Mouse (Mus musculus): ENCODE results near the gene Trappc3l. TPM values are rescaled to one million over a fixed set of nuclear protein-coding genes. Genes with fewer than 3 reads are reported as not detected.

Trappc3l gene
- polyA plus RNA-seq, 1 experiment: not detected

GRCm38 (mm10) chr10:34139768-34140167 lies 102.4 kb downstream of the Trappc3l start:
- Histone ChIP-seq H3K36me3 (ENCODE audit: control insufficient read depth, insufficient read depth, low read length, poor library complexity, severe bottlenecking) (no peaks in the 10 kb centered on the region), H3K9me3 (replicated peaks; ENCODE audit: control insufficient read depth, insufficient read depth, low read length, poor library complexity, severe bottlenecking) (no peaks in the 10 kb centered on the region), H3K9ac (ENCODE audit: low read depth, poor library complexity, severe bottlenecking) (no peak overlapping the region), H3K27ac (ENCODE audit: insufficient read depth, low read length) (no peak overlapping the region), H3K4me3 (ENCODE audit: low read depth, low read length) (no peak overlapping the region), H3K27me3 (ENCODE audit: control insufficient read depth, insufficient read depth, low read length, poor library complexity, severe bottlenecking) (no peaks in the 10 kb centered on the region), H3K4me1 (ENCODE audit: control insufficient read depth, insufficient read depth, low read length) (no peaks in the 10 kb centered on the region)
- no peak for TF ChIP-seq EP300 (IDR thresholded peaks at IDR 0.05; ENCODE audit: insufficient read depth, low read depth, low read length)
- TF ChIP-seq POLR2A (IDR thresholded peaks at IDR 0.05; ENCODE audit: insufficient read depth, low read length): no peak
- no peak for TF ChIP-seq CTCF (IDR thresholded peaks at IDR 0.05; ENCODE audit: low read depth, low read length)

- Histone ChIP-seq H3K9ac (ENCODE audit: low read depth, poor library complexity, severe bottlenecking) (no peak overlapping the region), H3K4me3 (ENCODE audit: low read depth, low read length) (no peak overlapping the region), H3K27me3 (ENCODE audit: control insufficient read depth, insufficient read depth, low read length, poor library complexity, severe bottlenecking) (no peaks in the 10 kb centered on the region), H3K27ac (ENCODE audit: insufficient read depth, low read length) (no peak overlapping the region), H3K4me1 (ENCODE audit: control insufficient read depth, insufficient read depth, low read length) (no peaks in the 10 kb centered on the region), H3K36me3 (ENCODE audit: control insufficient read depth, insufficient read depth, low read length, poor library complexity, severe bottlenecking) (no peaks in the 10 kb centered on the region), H3K9me3 (replicated peaks; ENCODE audit: control insufficient read depth, insufficient read depth, low read length, poor library complexity, severe bottlenecking) (no peaks in the 10 kb centered on the region)
- TF ChIP-seq CTCF (IDR thresholded peaks at IDR 0.05; ENCODE audit: low read depth, low read length) (no peak), POLR2A (IDR thresholded peaks at IDR 0.05; ENCODE audit: insufficient read depth, low read length) (no peak), EP300 (IDR thresholded peaks at IDR 0.05; ENCODE audit: insufficient read depth, low read depth, low read length) (no peak)
These were observed 104.3 kb downstream of the Trappc3l start for GRCm38 (mm10) chr10:34141693-34142092.

- Histone ChIP-seq H3K27ac (ENCODE audit: insufficient read depth, low read length) (no peak overlapping the region), H3K36me3 (ENCODE audit: control insufficient read depth, insufficient read depth, low read length, poor library complexity, severe bottlenecking) (peaks cover 18% of the 10 kb centered on the region), H3K4me1 (ENCODE audit: control insufficient read depth, insufficient read depth, low read length) (no peaks in the 10 kb centered on the region), H3K9me3 (replicated peaks; ENCODE audit: control insufficient read depth, insufficient read depth, low read length, poor library complexity, severe bottlenecking) (no peaks in the 10 kb centered on the region), H3K4me3 (ENCODE audit: low read depth, low read length) (no peak overlapping the region), H3K27me3 (ENCODE audit: control insufficient read depth, insufficient read depth, low read length, poor library complexity, severe bottlenecking) (no peaks in the 10 kb centered on the region), H3K9ac (ENCODE audit: low read depth, poor library complexity, severe bottlenecking) (no peak overlapping the region)
- TF ChIP-seq CTCF (IDR thresholded peaks at IDR 0.05; ENCODE audit: low read depth, low read length): no peak
- TF ChIP-seq POLR2A (IDR thresholded peaks at IDR 0.05; ENCODE audit: insufficient read depth, low read length): no peak
- no peak for TF ChIP-seq EP300 (IDR thresholded peaks at IDR 0.05; ENCODE audit: insufficient read depth, low read depth, low read length)
These were observed 112.4 kb downstream of the Trappc3l start for GRCm38 (mm10) chr10:34149772-34150171.

- Histone ChIP-seq H3K36me3 (ENCODE audit: control insufficient read depth, insufficient read depth, low read length, poor library complexity, severe bottlenecking) (peaks cover 18% of the 10 kb centered on the region), H3K9ac (ENCODE audit: low read depth, poor library complexity, severe bottlenecking) (no peak overlapping the region), H3K4me3 (ENCODE audit: low read depth, low read length) (no peak overlapping the region), H3K27me3 (ENCODE audit: control insufficient read depth, insufficient read depth, low read length, poor library complexity, severe bottlenecking) (no peaks in the 10 kb centered on the region), H3K9me3 (replicated peaks; ENCODE audit: control insufficient read depth, insufficient read depth, low read length, poor library complexity, severe bottlenecking) (no peaks in the 10 kb centered on the region), H3K27ac (ENCODE audit: insufficient read depth, low read length) (no peak overlapping the region), H3K4me1 (ENCODE audit: control insufficient read depth, insufficient read depth, low read length) (no peaks in the 10 kb centered on the region)
- TF ChIP-seq POLR2A (IDR thresholded peaks at IDR 0.05; ENCODE audit: insufficient read depth, low read length): no peak
- TF ChIP-seq CTCF (IDR thresholded peaks at IDR 0.05; ENCODE audit: low read depth, low read length): no peak
These were observed 113.1 kb downstream of the Trappc3l start for GRCm38 (mm10) chr10:34150454-34150853.

GRCm38 (mm10) chr10:34151827-34152226 lies 114.4 kb downstream of the Trappc3l start:
- TF ChIP-seq POLR2A (IDR thresholded peaks at IDR 0.05; ENCODE audit: insufficient read depth, low read length) (no peak), CTCF (IDR thresholded peaks at IDR 0.05; ENCODE audit: low read depth, low read length) (no peak), EP300 (IDR thresholded peaks at IDR 0.05; ENCODE audit: insufficient read depth, low read depth, low read length) (no peak)
- Histone ChIP-seq H3K4me1 (ENCODE audit: control insufficient read depth, insufficient read depth, low read length) (no peaks in the 10 kb centered on the region), H3K36me3 (ENCODE audit: control insufficient read depth, insufficient read depth, low read length, poor library complexity, severe bottlenecking) (peaks cover 21% of the 10 kb centered on the region), H3K9ac (ENCODE audit: low read depth, poor library complexity, severe bottlenecking) (no peak overlapping the region), H3K27me3 (ENCODE audit: control insufficient read depth, insufficient read depth, low read length, poor library complexity, severe bottlenecking) (no peaks in the 10 kb centered on the region), H3K4me3 (ENCODE audit: low read depth, low read length) (no peak overlapping the region), H3K27ac (ENCODE audit: insufficient read depth, low read length) (no peak overlapping the region), H3K9me3 (replicated peaks; ENCODE audit: control insufficient read depth, insufficient read depth, low read length, poor library complexity, severe bottlenecking) (no peaks in the 10 kb centered on the region)

- Histone ChIP-seq H3K27me3 (ENCODE audit: control insufficient read depth, insufficient read depth, low read length, poor library complexity, severe bottlenecking) (no peaks in the 10 kb centered on the region), H3K36me3 (ENCODE audit: control insufficient read depth, insufficient read depth, low read length, poor library complexity, severe bottlenecking) (peaks cover 28% of the 10 kb centered on the region), H3K4me3 (ENCODE audit: low read depth, low read length) (no peak overlapping the region), H3K4me1 (ENCODE audit: control insufficient read depth, insufficient read depth, low read length) (no peaks in the 10 kb centered on the region), H3K9ac (ENCODE audit: low read depth, poor library complexity, severe bottlenecking) (no peak overlapping the region), H3K9me3 (replicated peaks; ENCODE audit: control insufficient read depth, insufficient read depth, low read length, poor library complexity, severe bottlenecking) (no peaks in the 10 kb centered on the region), H3K27ac (ENCODE audit: insufficient read depth, low read length) (no peak overlapping the region)
- no peak for TF ChIP-seq CTCF (IDR thresholded peaks at IDR 0.05; ENCODE audit: low read depth, low read length)
- no peak for TF ChIP-seq POLR2A (IDR thresholded peaks at IDR 0.05; ENCODE audit: insufficient read depth, low read length)
- no peak for TF ChIP-seq EP300 (IDR thresholded peaks at IDR 0.05; ENCODE audit: insufficient read depth, low read depth, low read length)
These were observed 118.6 kb downstream of the Trappc3l start for GRCm38 (mm10) chr10:34155796-34156554.

Other genes starting within 250 kb of the Trappc3l start
- gene Sult3a1, start 179.9 kb upstream of the Trappc3l start, polyA plus RNA-seq (2011; ENCODE audit: insufficient read depth, insufficient read length, low read depth, missing spikeins): not detected in 2 replicates
- 0.18 TPM in 1 of 2 replicates, not detected in the other for gene Rsph4a, start 132.5 kb upstream of the Trappc3l start, polyA plus RNA-seq (2011; ENCODE audit: insufficient read depth, insufficient read length, low read depth, missing spikeins)
- gene Zup1, start 86.3 kb upstream of the Trappc3l start, polyA plus RNA-seq (2011; ENCODE audit: insufficient read depth, insufficient read length, low read depth, missing spikeins): 21.6 and 22.9 TPM in 2 replicates
- gene Rwdd1, start 18.0 kb upstream of the Trappc3l start, polyA plus RNA-seq (2011; ENCODE audit: insufficient read depth, insufficient read length, low read depth, missing spikeins): 88.5 and 91.1 TPM in 2 replicates
- not detected in 2 replicates for gene Calhm4, start 6.7 kb downstream of the Trappc3l start, polyA plus RNA-seq (2011; ENCODE audit: insufficient read depth, insufficient read length, low read depth, missing spikeins)
- 0.18 TPM in 1 of 2 replicates, not detected in the other for gene Calhm5, start 58.9 kb downstream of the Trappc3l start, polyA plus RNA-seq (2011; ENCODE audit: insufficient read depth, insufficient read length, low read depth, missing spikeins)
- 0.61 TPM in 1 of 2 replicates, not detected in the other for gene Calhm6, start 90.4 kb downstream of the Trappc3l start, polyA plus RNA-seq (2011; ENCODE audit: insufficient read depth, insufficient read length, low read depth, missing spikeins)
- gene Dse, start 170.1 kb downstream of the Trappc3l start, polyA plus RNA-seq (2011; ENCODE audit: insufficient read depth, insufficient read length, low read depth, missing spikeins): 51.4 and 59.1 TPM in 2 replicates
- 35.3 and 36.8 TPM in 2 replicates for gene Tspyl1, start 244.6 kb downstream of the Trappc3l start, polyA plus RNA-seq (2011; ENCODE audit: insufficient read depth, insufficient read length, low read depth, missing spikeins)

Data from ES-Bruce4 (cell line).